Mouse (Mus musculus): ENCODE measurements at regions not wholly inside any gene's neighbourhood (a gene's known extent, or its start where the extent isn't known, plus 50 kb on each side); places are given as distances from the start of the nearest gene placed in this dataset.

- TF ChIP-seq CTCF (IDR thresholded peaks at IDR 0.05; ENCODE audit: insufficient read depth, low read length): no peak
- no peak for TF ChIP-seq POLR2A (IDR thresholded peaks at IDR 0.05; ENCODE audit: borderline replicate concordance, extremely low read depth, low read depth, low read length)
Measured at GRCm38 (mm10) chr14:64588561-64588960, 484.5 kb downstream of the Prss52 start.

All from lung, adult 2 months (tissue).